Mouse (Mus musculus): ENCODE data around the gene 1700015G11Rik. TPM values are rescaled to one million over a fixed set of nuclear protein-coding genes. Genes with fewer than 3 reads are reported as not detected.

Gene 1700015G11Rik
- total and polyA plus RNA-seq, 3 experiments: not detected

- H3K79me2 ChIP-seq (replicated peaks; ENCODE audit: control insufficient read depth, extremely low read depth, insufficient read depth, poor library complexity, severe bottlenecking): no peaks in the 10 kb centered on the region
- TF ChIP-seq MAX (IDR thresholded peaks at IDR 0.05; ENCODE audit: low read length) (no peak), KAT2A (IDR thresholded peaks at IDR 0.05; ENCODE audit: insufficient replicate concordance, low read length) (no peak), TBP (conservative IDR thresholded peaks at IDR 0.05; ENCODE audit: low read depth, low read length) (no peak), E2F4 (IDR thresholded peaks at IDR 0.05; ENCODE audit: insufficient replicate concordance, low read depth, low read length) (no peak), POLR2AphosphoS2 (IDR thresholded peaks at IDR 0.05; ENCODE audit: low read depth, low read length) (no peak), USF1 (IDR thresholded peaks at IDR 0.05; ENCODE audit: low read depth, low read length) (no peak), MAZ (IDR thresholded peaks at IDR 0.05; ENCODE audit: low read depth, low read length) (no peak), BHLHE40 (IDR thresholded peaks at IDR 0.05; ENCODE audit: low read depth, low read length) (no peak), GABPA (IDR thresholded peaks at IDR 0.05; ENCODE audit: insufficient replicate concordance, low read depth, low read length) (no peak), CHD1 (IDR thresholded peaks at IDR 0.05; ENCODE audit: low read depth, low read length) (no peak), EP300 (IDR thresholded peaks at IDR 0.05; ENCODE audit: low read length) (no peak), RAD21 (IDR thresholded peaks at IDR 0.05; ENCODE audit: low read depth, low read length) (no peak), MEF2A (IDR thresholded peaks at IDR 0.05; ENCODE audit: borderline replicate concordance, low read depth, low read length) (no peak)
- no peaks in the 10 kb centered on the region for H3K27me3 ChIP-seq (replicated peaks)
- dilution Hi-C loops (cut with MboI; ENCODE audit: extremely low pct_ligation_motif_present, extremely low pct_unique_long_range_greater_than_20kb, low sequenced_read_pairs) (no loop called here), in situ Hi-C loops (cut with MboI; ENCODE audit: low pct_ligation_motif_present, low pct_unique_long_range_greater_than_20kb, low sequenced_read_pairs) (no loop called here)
- no peaks in the 10 kb centered on the region for H3K4me1 ChIP-seq (ENCODE audit: control insufficient read depth in 1 of 2, insufficient read depth in 2 of 2)
- DNase-seq (ENCODE audit: extremely low read depth): no peak
- H3K36me3 ChIP-seq (replicated peaks in 1 of 2; ENCODE audit: control insufficient read depth in 1 of 2, insufficient read depth in 1 of 2, low read length in 1 of 2): no peaks in the 10 kb centered on the region
- no peak overlapping the region for H3K4me3 ChIP-seq (replicated peaks in 1 of 3; ENCODE audit: low read depth in 2 of 3, low read length in 2 of 3, poor library complexity in 1 of 3)
- H3K9me3 ChIP-seq (replicated peaks; ENCODE audit: low read length): peaks cover 9% of the 10 kb centered on the region
- H3K4me2 ChIP-seq (ENCODE audit: insufficient read depth, low read depth, poor library complexity, severe bottlenecking): no peak overlapping the region
- H3K27ac ChIP-seq (ENCODE audit: insufficient read depth, low read depth): no peak overlapping the region
- no peak overlapping the region for H3K9ac ChIP-seq (ENCODE audit: insufficient read depth, low read depth)
Measured at GRCm38 (mm10) chr7:51969379-51969778, 46.1 kb downstream of the 1700015G11Rik start.

- peaks cover 8% of the 10 kb centered on the region for H3K9me3 ChIP-seq (replicated peaks; ENCODE audit: low read length)
- dilution Hi-C loops (cut with MboI; ENCODE audit: extremely low pct_ligation_motif_present, extremely low pct_unique_long_range_greater_than_20kb, low sequenced_read_pairs) (no loop called here), in situ Hi-C loops (cut with MboI; ENCODE audit: low pct_ligation_motif_present, low pct_unique_long_range_greater_than_20kb, low sequenced_read_pairs) (no loop called here)
- H3K4me3 ChIP-seq (replicated peaks in 1 of 3; ENCODE audit: low read depth in 2 of 3, low read length in 2 of 3, poor library complexity in 1 of 3): no peak overlapping the region
- H3K27ac ChIP-seq (ENCODE audit: insufficient read depth, low read depth): no peak overlapping the region
- H3K36me3 ChIP-seq (replicated peaks in 1 of 2; ENCODE audit: control insufficient read depth in 1 of 2, insufficient read depth in 1 of 2, low read length in 1 of 2): no peaks in the 10 kb centered on the region
- no peaks in the 10 kb centered on the region for H3K27me3 ChIP-seq (replicated peaks)
- H3K79me2 ChIP-seq (replicated peaks; ENCODE audit: control insufficient read depth, extremely low read depth, insufficient read depth, poor library complexity, severe bottlenecking): no peaks in the 10 kb centered on the region
- H3K4me2 ChIP-seq (ENCODE audit: insufficient read depth, low read depth, poor library complexity, severe bottlenecking): no peak overlapping the region
- H3K4me1 ChIP-seq (ENCODE audit: control insufficient read depth in 1 of 2, insufficient read depth in 2 of 2): no peaks in the 10 kb centered on the region
- TF ChIP-seq GABPA (IDR thresholded peaks at IDR 0.05; ENCODE audit: insufficient replicate concordance, low read depth, low read length) (no peak), SMC3 (IDR thresholded peaks at IDR 0.05; ENCODE audit: low read depth, low read length) (no peak), NRF1 (IDR thresholded peaks at IDR 0.05; ENCODE audit: low read depth, low read length) (no peak), ZKSCAN1 (IDR thresholded peaks at IDR 0.05; ENCODE audit: borderline replicate concordance, low read depth, low read length) (no peak), UBTF (IDR thresholded peaks at IDR 0.05; ENCODE audit: low read depth, low read length) (no peak), TCF12 (IDR thresholded peaks at IDR 0.05; ENCODE audit: low read depth, low read length) (no peak), CHD1 (IDR thresholded peaks at IDR 0.05; ENCODE audit: low read depth, low read length) (no peak), MAX (IDR thresholded peaks at IDR 0.05; ENCODE audit: low read length) (no peak), USF1 (IDR thresholded peaks at IDR 0.05; ENCODE audit: low read depth, low read length) (no peak), USF2 (conservative IDR thresholded peaks at IDR 0.05; ENCODE audit: low read depth, low read length) (no peak), E2F4 (IDR thresholded peaks at IDR 0.05; ENCODE audit: insufficient replicate concordance, low read depth, low read length) (no peak), MXI1 (IDR thresholded peaks at IDR 0.05; ENCODE audit: low read depth, low read length) (no peak), SIN3A (IDR thresholded peaks at IDR 0.05; ENCODE audit: low read length) (no peak), CHD2 (IDR thresholded peaks at IDR 0.05; ENCODE audit: low read length) (no peak)
- no peak for DNase-seq (ENCODE audit: extremely low read depth)
- H3K9ac ChIP-seq (ENCODE audit: insufficient read depth, low read depth): no peak overlapping the region
Measured at GRCm38 (mm10) chr7:51967581-51967980, 47.9 kb downstream of the 1700015G11Rik start.
